Mouse (Mus musculus): ENCODE results near the gene Anapc7.

The Anapc7 gene

DNA sequence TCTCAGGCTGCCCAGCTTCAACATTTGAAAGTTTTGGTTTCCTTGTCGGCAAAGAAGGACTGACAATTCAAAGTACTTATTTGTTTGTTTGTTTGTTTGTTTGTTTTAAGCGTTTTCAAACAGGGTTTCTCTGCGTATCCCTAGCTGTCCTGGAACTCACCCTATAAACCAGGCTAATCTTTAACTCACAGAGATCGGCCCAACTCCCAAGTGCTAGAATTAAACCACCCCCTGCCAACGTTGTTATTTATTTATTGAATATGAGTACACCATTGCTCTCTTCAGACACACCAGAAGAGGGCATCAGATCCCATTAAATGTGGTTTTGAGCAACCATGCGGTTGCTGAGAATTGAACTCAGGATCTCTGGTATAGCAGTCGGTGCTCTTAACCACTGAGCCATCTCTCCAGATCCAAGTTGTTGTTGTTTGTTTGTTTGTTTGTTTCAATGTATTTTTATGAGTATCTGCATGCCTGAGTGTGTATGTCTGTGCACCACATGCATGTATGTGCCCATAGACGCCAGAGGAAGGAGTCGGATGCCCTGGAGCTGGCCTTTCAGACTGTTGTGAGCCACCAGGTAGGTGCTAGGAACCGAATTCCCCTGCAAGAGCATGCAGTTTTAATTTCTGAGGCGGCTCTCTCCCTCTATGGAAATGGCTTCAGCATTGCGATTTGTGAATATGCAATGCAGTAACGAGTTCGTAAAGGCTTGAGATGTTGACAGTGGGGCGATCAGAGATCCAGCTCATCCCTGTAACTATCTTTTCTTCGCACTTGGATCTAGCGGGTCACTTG lies at the start of gene Anapc7:
TSS of gene Anapc7 (plus strand) at position 423 of the 798 bp plus-strand sequence.
- peak; percentile 31 for DNase-seq

GRCm38 (mm10) chr5:122372192-122372769 lies 49.2 kb upstream of the Anapc7 start, which contains the start of gene Fam216a:
TSS of gene Fam216a (minus strand) at chr5:122372364.
- peak; percentile 100 for DNase-seq

GRCm38 (mm10) chr5:122372878-122373277 lies 48.6 kb upstream of the Anapc7 start:
- no peak for DNase-seq

GRCm38 (mm10) chr5:122377101-122377833 lies 44.2 kb upstream of the Anapc7 start:
- no peak for DNase-seq

DNA sequence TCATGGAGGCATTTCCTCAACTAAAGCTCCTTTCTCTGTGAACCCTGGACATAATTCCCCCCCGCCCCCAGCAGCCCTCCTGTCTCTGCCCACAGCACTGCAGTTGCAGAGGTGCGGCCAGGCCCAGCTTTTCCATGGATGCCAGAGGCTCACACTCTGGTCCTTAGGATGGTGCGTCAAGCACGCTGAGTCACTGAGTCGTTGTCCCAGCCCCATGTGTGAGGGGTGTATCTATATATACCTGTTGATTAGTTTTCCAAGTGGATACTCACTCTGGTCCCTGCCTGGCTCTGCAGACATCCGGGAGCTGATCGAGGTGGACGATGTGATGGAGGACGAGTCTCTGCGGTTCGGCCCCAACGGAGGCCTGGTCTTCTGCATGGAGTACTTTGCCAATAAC lies 43.3 kb upstream of the Anapc7 start:
- DNase-seq = no peak

DNA sequence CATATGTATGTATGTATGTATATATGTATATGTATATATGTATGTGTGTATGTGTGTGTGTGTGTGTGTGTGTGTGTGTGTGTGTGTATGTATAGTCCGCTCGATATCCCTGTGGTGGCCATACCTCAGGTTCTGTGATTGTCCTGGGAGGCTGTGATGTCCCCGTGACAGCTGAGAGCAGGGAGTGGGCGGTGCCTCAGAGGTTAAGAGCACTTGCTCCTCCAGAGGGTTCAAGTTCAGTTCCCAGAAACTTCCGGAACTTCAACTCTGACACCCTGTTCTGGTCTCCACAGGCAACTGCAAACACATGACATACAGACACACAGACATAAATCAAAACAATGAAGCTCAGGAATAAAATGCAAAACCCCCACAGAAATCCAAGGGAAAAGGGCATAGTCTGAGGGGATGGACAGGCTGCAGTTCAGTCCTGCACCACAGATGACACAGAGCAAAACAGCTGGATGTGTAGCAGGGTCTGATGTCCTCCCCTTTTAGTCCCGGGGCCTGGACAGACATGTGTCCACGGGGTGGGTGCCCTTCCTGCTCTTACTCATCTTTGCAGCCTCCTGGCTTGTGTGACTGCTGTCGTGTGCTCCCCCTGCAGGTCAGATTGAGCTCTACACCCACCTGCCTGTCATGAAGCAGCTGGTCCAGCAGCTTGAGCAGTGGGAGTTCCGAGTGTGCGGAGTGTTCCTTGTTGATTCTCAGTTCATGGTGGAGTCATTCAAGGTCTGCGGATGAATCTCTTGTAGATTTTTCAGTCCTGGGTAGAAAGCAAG lies 41.9 kb upstream of the Anapc7 start:
- peak; percentile 89 for DNase-seq

DNA sequence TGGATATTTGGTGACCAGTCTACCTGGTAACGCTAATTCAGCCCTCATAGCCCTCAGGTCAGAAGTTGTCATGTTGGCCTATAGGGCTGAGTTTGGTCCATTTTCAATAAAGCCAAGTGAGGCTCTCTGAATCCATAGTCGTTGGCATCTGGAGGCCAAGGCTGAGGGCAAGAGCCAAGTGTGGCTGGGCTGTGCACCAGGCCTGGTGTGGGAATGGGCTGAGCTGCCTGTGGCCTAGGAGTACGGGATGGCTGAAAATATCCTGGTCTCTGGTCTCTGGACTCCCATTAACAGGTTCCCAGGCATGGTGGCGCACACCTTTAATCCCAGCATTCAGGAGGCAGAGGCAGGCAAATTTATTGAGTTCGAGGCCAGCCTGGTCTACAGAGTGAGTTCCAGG lies 31.5 kb upstream of the Anapc7 start:
- DNase-seq = no peak

GRCm38 (mm10) chr5:122390671-122391070 lies 30.8 kb upstream of the Anapc7 start:
- no peak for DNase-seq

DNA sequence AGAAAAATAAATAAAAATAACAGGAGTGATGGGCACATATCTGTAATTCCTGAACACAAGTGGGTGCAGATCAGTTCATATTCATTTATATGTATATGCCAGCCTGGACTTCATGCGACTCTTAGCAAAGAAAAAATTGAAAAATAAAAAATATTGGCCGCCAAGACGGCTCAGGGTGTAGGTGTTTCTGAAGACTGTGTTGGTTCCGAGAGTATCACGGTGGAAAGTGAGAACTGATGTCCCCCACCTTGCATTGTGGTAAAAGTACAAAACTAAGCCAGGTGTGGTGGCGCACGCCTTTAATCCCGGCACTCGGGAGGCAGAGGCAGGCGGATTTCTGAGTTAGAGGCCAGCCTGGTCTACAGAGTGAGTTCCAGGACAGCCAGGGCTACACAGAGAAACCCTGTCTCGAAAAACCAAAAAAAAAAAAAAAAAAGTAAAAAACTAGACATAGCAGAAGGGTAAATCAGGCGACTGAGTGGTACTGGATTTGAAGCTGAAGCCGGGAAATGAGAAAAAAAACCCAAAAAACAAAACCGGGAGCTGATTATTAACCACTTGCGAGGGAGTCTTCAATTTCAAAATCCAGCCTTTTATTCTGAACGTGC lies 30.2 kb upstream of the Anapc7 start:
- no peak for DNase-seq

GRCm38 (mm10) chr5:122391786-122392180 lies 29.7 kb upstream of the Anapc7 start, which contains the start of gene Arpc3:
TSS of gene Arpc3 (plus strand) at chr5:122391878.
- DNase-seq = peak; percentile 92

DNA sequence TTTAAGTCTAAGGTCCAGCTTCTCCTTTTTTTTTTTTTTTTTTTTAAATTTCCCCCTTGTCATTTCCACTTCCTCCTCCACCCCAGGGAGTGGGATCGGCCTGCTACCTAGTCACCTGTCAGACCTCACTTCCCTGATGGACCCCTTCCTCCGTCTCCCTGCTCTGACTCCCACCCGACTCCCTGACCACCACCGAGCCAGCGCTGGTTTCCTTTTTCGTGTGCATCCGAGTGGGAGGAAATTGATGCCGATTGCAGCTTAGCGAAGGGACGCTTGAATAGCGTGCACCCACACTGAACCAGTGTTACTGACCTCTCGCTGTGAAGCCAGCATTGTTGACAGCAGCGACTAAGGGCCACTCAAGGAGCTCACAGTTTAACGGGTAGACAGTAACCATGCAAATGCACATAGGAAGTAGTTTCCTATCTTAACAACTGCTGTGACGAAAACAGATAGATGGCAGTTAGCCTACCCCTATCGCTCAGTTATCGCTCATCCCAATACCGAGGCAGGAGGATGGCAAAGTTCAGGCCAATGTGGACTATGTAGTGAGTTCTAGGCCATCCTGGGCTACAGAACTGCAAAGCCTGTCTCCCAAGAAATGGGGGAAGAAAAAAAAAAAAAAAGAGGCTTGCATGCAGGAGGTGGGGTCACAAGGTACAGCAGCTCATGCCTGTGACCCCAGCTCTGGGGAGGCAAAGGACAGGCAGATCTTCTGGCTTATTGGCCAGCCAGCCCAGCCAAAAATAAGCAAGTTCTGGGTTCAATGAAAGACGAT lies 29.1 kb upstream of the Anapc7 start:
- peak; percentile 49 for DNase-seq

DNA sequence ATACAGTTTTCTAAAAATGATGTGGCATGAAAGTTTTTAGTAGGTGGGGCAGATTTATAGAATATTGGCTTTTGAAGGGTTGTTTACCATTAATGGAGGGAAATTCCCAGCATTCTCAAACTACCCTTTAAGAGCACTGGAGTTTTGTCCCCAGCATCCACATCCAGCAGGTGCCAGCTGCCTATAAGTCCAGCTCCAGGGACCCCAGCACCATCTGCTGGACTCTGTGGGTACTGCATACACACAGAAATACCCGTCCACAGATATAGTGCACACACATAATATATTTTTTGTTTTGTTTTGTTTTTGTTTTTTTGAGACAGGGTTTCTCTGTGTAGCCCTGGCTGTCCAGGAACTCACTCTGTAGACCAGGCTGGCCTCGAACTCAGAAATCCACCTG lies 27.6 kb upstream of the Anapc7 start:
- DNase-seq = peak; percentile 80

DNA sequence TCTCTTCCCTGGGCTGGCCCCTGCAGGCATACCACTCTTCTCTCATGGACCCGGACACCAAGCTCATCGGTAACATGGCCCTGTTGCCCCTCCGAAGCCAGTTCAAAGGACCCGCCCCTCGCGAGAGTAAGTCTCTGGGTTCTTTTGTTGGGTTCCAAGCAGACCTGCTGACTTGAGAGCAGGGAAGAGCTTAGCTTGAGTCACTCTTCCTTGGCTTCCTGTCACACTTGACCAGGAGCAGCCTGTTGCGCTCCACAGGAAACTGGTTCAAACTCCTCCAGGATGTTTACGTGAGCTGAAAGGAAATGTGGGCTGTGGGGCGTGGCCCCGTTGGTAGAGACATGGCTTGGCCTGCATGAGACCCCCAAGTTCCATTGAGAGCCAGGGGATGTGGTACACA lies 24.7 kb upstream of the Anapc7 start:
- DNase-seq = no peak

- no peak for DNase-seq
Measured at GRCm38 (mm10) chr5:122397495-122397894, 24.0 kb upstream of the Anapc7 start.

- no peak for DNase-seq
Measured at GRCm38 (mm10) chr5:122399871-122400270, 21.6 kb upstream of the Anapc7 start.

DNA sequence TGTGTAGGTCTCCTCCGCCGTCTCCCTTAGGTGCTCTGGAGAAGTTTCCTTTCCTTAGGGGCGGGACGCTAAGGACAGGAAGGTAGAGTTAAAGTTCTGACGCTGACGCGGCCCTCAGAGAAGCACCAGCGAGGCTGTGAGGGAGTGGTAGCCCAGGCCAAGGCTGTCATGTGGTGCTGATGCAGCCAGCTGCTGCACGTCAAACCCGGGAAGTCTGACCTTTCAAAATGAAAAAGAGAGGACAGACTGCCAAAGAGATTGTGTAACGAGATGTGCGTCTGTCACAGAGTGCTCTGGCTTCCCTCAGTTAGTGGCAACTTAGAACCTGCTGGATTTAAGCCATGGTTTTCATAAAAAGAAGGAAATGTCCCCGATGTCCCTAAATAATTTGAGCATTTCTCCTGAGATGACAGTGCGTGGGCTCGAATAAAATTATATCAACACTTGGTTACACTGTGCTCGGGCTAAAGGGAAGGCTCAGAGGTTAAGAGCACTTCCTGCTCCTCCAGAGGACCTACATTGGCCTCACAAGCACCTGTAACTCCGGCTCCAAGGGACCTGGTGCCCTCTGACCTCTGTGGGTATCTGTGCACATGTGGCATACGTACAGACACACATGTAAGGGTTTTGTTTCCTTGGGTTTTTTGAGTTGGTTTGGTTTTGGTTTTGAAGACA lies 20.7 kb upstream of the Anapc7 start:
- no peak for DNase-seq

DNA sequence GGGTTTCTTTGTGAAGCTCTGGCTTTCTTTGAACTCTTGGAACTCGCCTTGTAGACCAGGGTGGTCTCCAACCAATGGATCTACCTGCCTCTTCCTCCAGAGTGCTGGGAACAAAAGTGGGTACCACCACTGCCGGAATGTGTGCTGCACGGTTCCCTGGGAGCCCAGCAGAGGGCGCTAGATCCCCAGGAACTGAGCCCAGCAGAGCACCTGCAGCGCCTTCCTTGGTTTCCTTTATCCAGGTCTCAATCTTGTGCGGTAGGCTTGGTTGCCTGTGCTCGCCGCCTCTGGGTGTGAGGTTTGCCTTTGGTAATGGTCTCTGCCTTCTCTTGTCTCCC lies 20.2 kb upstream of the Anapc7 start:
- DNase-seq = peak; percentile 63

DNA sequence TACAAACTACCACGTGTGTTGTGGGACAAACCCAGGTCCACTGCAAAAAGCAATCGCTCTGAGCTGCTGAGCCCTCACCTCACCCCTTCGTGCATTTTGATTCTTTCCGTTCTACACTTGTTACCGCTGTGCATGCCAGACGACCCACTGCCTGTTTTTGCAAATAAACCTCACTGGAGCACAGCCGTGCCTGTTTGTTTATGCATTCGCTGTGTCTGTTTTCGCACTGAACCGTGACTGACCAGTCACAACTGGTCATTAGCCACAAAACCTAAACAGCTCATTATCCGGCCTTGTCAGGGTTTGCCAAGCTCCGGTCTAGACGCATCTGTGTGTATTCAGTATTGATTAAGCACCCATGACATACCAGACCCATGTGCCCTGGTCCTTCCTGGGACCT lies 19.3 kb upstream of the Anapc7 start:
- DNase-seq = no peak

- no peak for DNase-seq
Measured at GRCm38 (mm10) chr5:122402772-122403171, 18.7 kb upstream of the Anapc7 start.

GRCm38 (mm10) chr5:122403362-122403761 lies 18.1 kb upstream of the Anapc7 start:
- DNase-seq = no peak

- DNase-seq = no peak
Measured at GRCm38 (mm10) chr5:122405537-122405936, 16.0 kb upstream of the Anapc7 start.

All from retina, postnatal 1 day (tissue).